Mouse (Mus musculus): Measurements from ENCODE around the gene Aars2. TPM values are rescaled to one million over a fixed set of nuclear protein-coding genes. Genes with fewer than 3 reads are reported as not detected.

Gene Aars2
- polyA plus RNA-seq, 1 experiment from 2014 or later = 5.6 TPM

- Histone ChIP-seq H3K4me2 (ENCODE audit: low read depth, low read length) (no peak within 1 kb of the TSS), H3K27me3 (ENCODE audit: control insufficient read depth, insufficient read depth, low read depth, low read length) (peaks cover 6% of the 10 kb centered on the region), H3K36me3 (ENCODE audit: control insufficient read depth, insufficient read depth) (no peaks in the 10 kb centered on the region), H3K27ac (ENCODE audit: low read length) (no peak within 1 kb of the TSS), H3K9me3 (replicated peaks; ENCODE audit: control insufficient read depth, low read length) (no peaks in the 10 kb centered on the region), H3K4me1 (ENCODE audit: control insufficient read depth, low read depth, low read length) (no peaks in the 10 kb centered on the region), H3K4me3 (ENCODE audit: low read depth, low read length) (no peak within 1 kb of the TSS), H3K9ac (ENCODE audit: low read depth, low read length) (no peak within 1 kb of the TSS)
- 2% methylated on average over 21 of the region's 21 CpGs for WGBS (ENCODE audit: insufficient replicate concordance)
- no peak for ATAC-seq (ENCODE audit: low read depth)
Observed at GRCm38 (mm10) chr17:45523263-45523662, 16.6 kb downstream of the Aars2 start, which contains the start of gene Tcte1. Gene Tcte1, plus strand, starts transcription at chr17:45523434.

- 42% methylated on average over 4 of the region's 4 CpGs for WGBS (ENCODE audit: insufficient replicate concordance)
- no peak overlapping the region for H3K4me2 ChIP-seq (ENCODE audit: low read depth, low read length)
- no peak for ATAC-seq (ENCODE audit: low read depth)
- H3K4me3 ChIP-seq (ENCODE audit: low read depth, low read length) = no peak overlapping the region
- no peaks in the 10 kb centered on the region for H3K36me3 ChIP-seq (ENCODE audit: control insufficient read depth, insufficient read depth)
- no peaks in the 10 kb centered on the region for H3K9me3 ChIP-seq (replicated peaks; ENCODE audit: control insufficient read depth, low read length)
- no peak overlapping the region for H3K27ac ChIP-seq (ENCODE audit: low read length)
- H3K27me3 ChIP-seq (ENCODE audit: control insufficient read depth, insufficient read depth, low read depth, low read length) = peaks cover 13% of the 10 kb centered on the region
- H3K9ac ChIP-seq (ENCODE audit: low read depth, low read length) = no peak overlapping the region
- no peaks in the 10 kb centered on the region for H3K4me1 ChIP-seq (ENCODE audit: control insufficient read depth, low read depth, low read length)
Observed at GRCm38 (mm10) chr17:45524961-45525360, 18.3 kb downstream of the Aars2 start.

- no peak overlapping the region for H3K27ac ChIP-seq (ENCODE audit: low read length)
- H3K4me3 ChIP-seq (ENCODE audit: low read depth, low read length) = no peak overlapping the region
- ATAC-seq (ENCODE audit: low read depth) = no peak
- no peaks in the 10 kb centered on the region for H3K36me3 ChIP-seq (ENCODE audit: control insufficient read depth, insufficient read depth)
- H3K4me1 ChIP-seq (ENCODE audit: control insufficient read depth, low read depth, low read length) = no peaks in the 10 kb centered on the region
- H3K27me3 ChIP-seq (ENCODE audit: control insufficient read depth, insufficient read depth, low read depth, low read length) = peaks cover 22% of the 10 kb centered on the region
- H3K9me3 ChIP-seq (replicated peaks; ENCODE audit: control insufficient read depth, low read length) = no peaks in the 10 kb centered on the region
- no peak overlapping the region for H3K9ac ChIP-seq (ENCODE audit: low read depth, low read length)
- no peak overlapping the region for H3K4me2 ChIP-seq (ENCODE audit: low read depth, low read length)
- 28% methylated on average over 5 of the region's 5 CpGs for WGBS (ENCODE audit: insufficient replicate concordance)
Observed at GRCm38 (mm10) chr17:45526571-45526970, 19.9 kb downstream of the Aars2 start.

- H3K9me3 ChIP-seq (replicated peaks; ENCODE audit: control insufficient read depth, low read length) = no peaks in the 10 kb centered on the region
- H3K27ac ChIP-seq (ENCODE audit: low read length) = no peak overlapping the region
- H3K36me3 ChIP-seq (ENCODE audit: control insufficient read depth, insufficient read depth) = no peaks in the 10 kb centered on the region
- H3K4me3 ChIP-seq (ENCODE audit: low read depth, low read length) = no peak overlapping the region
- H3K9ac ChIP-seq (ENCODE audit: low read depth, low read length) = no peak overlapping the region
- no peak for ATAC-seq (ENCODE audit: low read depth)
- H3K4me1 ChIP-seq (ENCODE audit: control insufficient read depth, low read depth, low read length) = no peaks in the 10 kb centered on the region
- no peak overlapping the region for H3K4me2 ChIP-seq (ENCODE audit: low read depth, low read length)
- WGBS (ENCODE audit: insufficient replicate concordance) = 34% methylated on average over 13 of the region's 13 CpGs
- H3K27me3 ChIP-seq (ENCODE audit: control insufficient read depth, insufficient read depth, low read depth, low read length) = peaks cover 36% of the 10 kb centered on the region
Observed at GRCm38 (mm10) chr17:45530346-45530782, 23.7 kb downstream of the Aars2 start.

GRCm38 (mm10) chr17:45532896-45533295 lies 26.3 kb downstream of the Aars2 start:
- ATAC-seq (ENCODE audit: low read depth) = no peak
- 38% methylated on average over 15 of the region's 15 CpGs for WGBS (ENCODE audit: insufficient replicate concordance)
- Histone ChIP-seq H3K9ac (ENCODE audit: low read depth, low read length) (no peak overlapping the region), H3K4me2 (ENCODE audit: low read depth, low read length) (no peak overlapping the region), H3K27me3 (ENCODE audit: control insufficient read depth, insufficient read depth, low read depth, low read length) (peaks cover 49% of the 10 kb centered on the region), H3K9me3 (replicated peaks; ENCODE audit: control insufficient read depth, low read length) (no peaks in the 10 kb centered on the region), H3K4me1 (ENCODE audit: control insufficient read depth, low read depth, low read length) (no peaks in the 10 kb centered on the region), H3K4me3 (ENCODE audit: low read depth, low read length) (no peak overlapping the region), H3K27ac (ENCODE audit: low read length) (no peak overlapping the region), H3K36me3 (ENCODE audit: control insufficient read depth, insufficient read depth) (no peaks in the 10 kb centered on the region)

- Histone ChIP-seq H3K9me3 (replicated peaks; ENCODE audit: control insufficient read depth, low read length) (no peaks in the 10 kb centered on the region), H3K9ac (ENCODE audit: low read depth, low read length) (no peak overlapping the region), H3K27me3 (ENCODE audit: control insufficient read depth, insufficient read depth, low read depth, low read length) (peaks cover 45% of the 10 kb centered on the region), H3K27ac (ENCODE audit: low read length) (no peak overlapping the region), H3K4me1 (ENCODE audit: control insufficient read depth, low read depth, low read length) (no peaks in the 10 kb centered on the region), H3K36me3 (ENCODE audit: control insufficient read depth, insufficient read depth) (no peaks in the 10 kb centered on the region), H3K4me2 (ENCODE audit: low read depth, low read length) (no peak overlapping the region), H3K4me3 (ENCODE audit: low read depth, low read length) (no peak overlapping the region)
- ATAC-seq (ENCODE audit: low read depth) = no peak
- 14% methylated on average over 5 of the region's 5 CpGs for WGBS (ENCODE audit: insufficient replicate concordance)
Observed at GRCm38 (mm10) chr17:45536264-45536663, 29.6 kb downstream of the Aars2 start.

- WGBS (ENCODE audit: insufficient replicate concordance) = 42% methylated on average over 4 of the region's 4 CpGs
- H3K4me1 ChIP-seq (ENCODE audit: control insufficient read depth, low read depth, low read length) = no peaks in the 10 kb centered on the region
- no peak overlapping the region for H3K27ac ChIP-seq (ENCODE audit: low read length)
- no peak for ATAC-seq (ENCODE audit: low read depth)
- H3K4me2 ChIP-seq (ENCODE audit: low read depth, low read length) = no peak overlapping the region
- no peaks in the 10 kb centered on the region for H3K9me3 ChIP-seq (replicated peaks; ENCODE audit: control insufficient read depth, low read length)
- H3K9ac ChIP-seq (ENCODE audit: low read depth, low read length) = no peak overlapping the region
- no peaks in the 10 kb centered on the region for H3K36me3 ChIP-seq (ENCODE audit: control insufficient read depth, insufficient read depth)
- H3K27me3 ChIP-seq (ENCODE audit: control insufficient read depth, insufficient read depth, low read depth, low read length) = peaks cover 55% of the 10 kb centered on the region
- H3K4me3 ChIP-seq (ENCODE audit: low read depth, low read length) = no peak overlapping the region
Observed at GRCm38 (mm10) chr17:45538394-45538793, 31.8 kb downstream of the Aars2 start.

GRCm38 (mm10) chr17:45539664-45540063 lies 33.0 kb downstream of the Aars2 start:
- ATAC-seq (ENCODE audit: low read depth) = no peak
- no peaks in the 10 kb centered on the region for H3K9me3 ChIP-seq (replicated peaks; ENCODE audit: control insufficient read depth, low read length)
- 67% methylated on average over 21 of the region's 21 CpGs for WGBS (ENCODE audit: insufficient replicate concordance)

GRCm38 (mm10) chr17:45542129-45542528 lies 35.5 kb downstream of the Aars2 start:
- no peak overlapping the region for H3K9ac ChIP-seq (ENCODE audit: low read depth, low read length)
- no peaks in the 10 kb centered on the region for H3K4me1 ChIP-seq (ENCODE audit: control insufficient read depth, low read depth, low read length)
- 18% methylated on average over 6 of the region's 6 CpGs for WGBS (ENCODE audit: insufficient replicate concordance)
- no peak overlapping the region for H3K27ac ChIP-seq (ENCODE audit: low read length)
- peaks cover 65% of the 10 kb centered on the region for H3K27me3 ChIP-seq (ENCODE audit: control insufficient read depth, insufficient read depth, low read depth, low read length)
- no peak overlapping the region for H3K4me2 ChIP-seq (ENCODE audit: low read depth, low read length)
- no peaks in the 10 kb centered on the region for H3K9me3 ChIP-seq (replicated peaks; ENCODE audit: control insufficient read depth, low read length)
- H3K4me3 ChIP-seq (ENCODE audit: low read depth, low read length) = no peak overlapping the region
- no peaks in the 10 kb centered on the region for H3K36me3 ChIP-seq (ENCODE audit: control insufficient read depth, insufficient read depth)
- no peak for ATAC-seq (ENCODE audit: low read depth)

More at GRCm38 (mm10) chr17:45539664-45540063, 33.0 kb downstream of the Aars2 start:
- H3K4me3 ChIP-seq (ENCODE audit: low read depth, low read length) = no peak overlapping the region
- H3K27me3 ChIP-seq (ENCODE audit: control insufficient read depth, insufficient read depth, low read depth, low read length) = peaks cover 59% of the 10 kb centered on the region
- no peaks in the 10 kb centered on the region for H3K4me1 ChIP-seq (ENCODE audit: control insufficient read depth, low read depth, low read length)
- H3K36me3 ChIP-seq (ENCODE audit: control insufficient read depth, insufficient read depth) = no peaks in the 10 kb centered on the region
- no peak overlapping the region for H3K4me2 ChIP-seq (ENCODE audit: low read depth, low read length)
- no peak overlapping the region for H3K27ac ChIP-seq (ENCODE audit: low read length)
- H3K9ac ChIP-seq (ENCODE audit: low read depth, low read length) = no peak overlapping the region

All from liver, embryonic 16.5 days (tissue).